Mouse (Mus musculus): ENCODE results near the gene Hoxd4. TPM values are rescaled to one million over a fixed set of nuclear protein-coding genes. Genes with fewer than 3 reads are reported as not detected.

Hoxd4 gene
- total RNA-seq, 2 experiments from 2014 or later, result not detected

- no peak for DNase-seq (ENCODE audit: extremely low spot score in 1 of 2, low spot score in 1 of 2)
Observed at GRCm38 (mm10) chr2:74725171-74725570, 13.4 kb downstream of the Hoxd4 start.

GRCm38 (mm10) chr2:74726551-74726950 lies 14.8 kb downstream of the Hoxd4 start, which contains the start of gene Gm28230:
Gene Gm28230 (plus strand): TSS chr2:74726728.
- no peak for DNase-seq (ENCODE audit: extremely low spot score in 1 of 2, low spot score in 1 of 2)

- no peak for DNase-seq (ENCODE audit: extremely low spot score in 1 of 2, low spot score in 1 of 2)
Observed at GRCm38 (mm10) chr2:74726973-74727639, 15.4 kb downstream of the Hoxd4 start.

GRCm38 (mm10) chr2:74727640-74728302 lies 16.0 kb downstream of the Hoxd4 start:
- DNase-seq (ENCODE audit: extremely low spot score in 1 of 2, low spot score in 1 of 2), result no peak

- no peak for DNase-seq (ENCODE audit: extremely low spot score in 1 of 2, low spot score in 1 of 2)
Observed at GRCm38 (mm10) chr2:74728303-74728680, 16.6 kb downstream of the Hoxd4 start.

- no peak for DNase-seq (ENCODE audit: extremely low spot score in 1 of 2, low spot score in 1 of 2)
Observed at GRCm38 (mm10) chr2:74730331-74730730, 18.6 kb downstream of the Hoxd4 start.

- DNase-seq (ENCODE audit: extremely low spot score in 1 of 2, low spot score in 1 of 2), result no peak
Observed at GRCm38 (mm10) chr2:74731055-74731454, 19.3 kb downstream of the Hoxd4 start.

- no peak for DNase-seq (ENCODE audit: extremely low spot score in 1 of 2, low spot score in 1 of 2)
Observed at GRCm38 (mm10) chr2:74731799-74732512, 20.2 kb downstream of the Hoxd4 start.

GRCm38 (mm10) chr2:74732513-74733316 lies 21.0 kb downstream of the Hoxd4 start:
- no peak for DNase-seq (ENCODE audit: extremely low spot score in 1 of 2, low spot score in 1 of 2)

GRCm38 (mm10) chr2:74733317-74733661 lies 21.6 kb downstream of the Hoxd4 start:
- no peak for DNase-seq (ENCODE audit: extremely low spot score in 1 of 2, low spot score in 1 of 2)

- no peak for DNase-seq (ENCODE audit: extremely low spot score in 1 of 2, low spot score in 1 of 2)
Observed at GRCm38 (mm10) chr2:74733765-74734164, 22.0 kb downstream of the Hoxd4 start.

GRCm38 (mm10) chr2:74734451-74734850 lies 22.7 kb downstream of the Hoxd4 start:
- no peak for DNase-seq (ENCODE audit: extremely low spot score in 1 of 2, low spot score in 1 of 2)

- DNase-seq (ENCODE audit: extremely low spot score in 1 of 2, low spot score in 1 of 2), result no peak
Observed at GRCm38 (mm10) chr2:74734996-74735811, 23.5 kb downstream of the Hoxd4 start.

- no peak for DNase-seq (ENCODE audit: extremely low spot score in 1 of 2, low spot score in 1 of 2)
Observed at GRCm38 (mm10) chr2:74735851-74736687, 24.3 kb downstream of the Hoxd4 start.

- no peak for DNase-seq (ENCODE audit: extremely low spot score in 1 of 2, low spot score in 1 of 2)
Observed at GRCm38 (mm10) chr2:74736688-74737577, 25.2 kb downstream of the Hoxd4 start.

GRCm38 (mm10) chr2:74737578-74738070 lies 25.9 kb downstream of the Hoxd4 start:
- DNase-seq (ENCODE audit: extremely low spot score in 1 of 2, low spot score in 1 of 2), result no peak

- DNase-seq (ENCODE audit: extremely low spot score in 1 of 2, low spot score in 1 of 2), result no peak
Observed at GRCm38 (mm10) chr2:74738623-74739475, 27.1 kb downstream of the Hoxd4 start.

Data from layer of hippocampus, postnatal 25 days (tissue).